Mouse (Mus musculus): ENCODE measurements around the gene Zfp383.
"Not testable (repeated sequence)": the region's sequence is repeated elsewhere in the genome, so short reads cannot be mapped to it uniquely, and the experiment has no call there.

Gene Zfp383

DNA sequence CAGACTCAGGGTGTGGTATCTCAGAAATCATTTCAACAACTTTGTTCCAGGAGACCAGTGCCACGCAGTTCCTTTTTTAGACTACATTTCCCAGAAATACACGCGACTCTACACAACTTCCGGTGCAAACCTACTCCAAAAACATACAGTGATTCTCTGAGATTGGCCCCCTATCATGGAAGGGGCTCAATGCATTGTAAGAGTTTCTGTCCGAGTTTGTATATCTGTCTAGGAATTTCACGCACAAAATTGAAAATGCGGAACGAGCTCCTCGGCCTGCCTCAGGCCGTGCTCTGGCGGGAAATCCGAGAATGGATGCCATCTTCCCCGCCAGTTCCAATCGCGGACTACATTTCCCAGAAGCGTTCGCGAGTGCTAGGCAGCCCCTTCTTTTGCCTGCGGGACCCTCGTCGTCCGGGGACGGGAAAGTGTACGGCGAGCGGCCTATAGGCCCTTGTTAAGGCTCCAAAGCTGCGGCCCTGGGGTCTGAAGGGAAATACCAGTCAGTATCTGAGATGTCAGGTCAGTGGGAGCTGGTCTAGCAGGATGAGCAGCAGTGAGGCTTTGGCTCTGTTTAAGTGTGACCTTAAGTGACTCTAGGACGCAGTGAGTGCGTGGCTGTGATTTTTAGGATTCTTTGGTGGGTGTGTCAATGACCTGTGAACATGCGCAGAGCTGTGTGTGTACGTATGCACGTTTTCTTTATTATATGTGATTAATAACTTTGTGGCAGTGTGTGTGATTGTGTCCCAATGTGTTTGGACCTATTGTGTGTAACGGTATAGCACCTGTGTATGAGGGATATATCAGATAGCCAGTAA lies at the start of gene Zfp383:
Zfp383 (plus strand) TSS at position 94 of the 821 bp plus-strand sequence.
- DNase-seq (ENCODE audit: low read depth, low spot score) = peak; percentile 89

DNA sequence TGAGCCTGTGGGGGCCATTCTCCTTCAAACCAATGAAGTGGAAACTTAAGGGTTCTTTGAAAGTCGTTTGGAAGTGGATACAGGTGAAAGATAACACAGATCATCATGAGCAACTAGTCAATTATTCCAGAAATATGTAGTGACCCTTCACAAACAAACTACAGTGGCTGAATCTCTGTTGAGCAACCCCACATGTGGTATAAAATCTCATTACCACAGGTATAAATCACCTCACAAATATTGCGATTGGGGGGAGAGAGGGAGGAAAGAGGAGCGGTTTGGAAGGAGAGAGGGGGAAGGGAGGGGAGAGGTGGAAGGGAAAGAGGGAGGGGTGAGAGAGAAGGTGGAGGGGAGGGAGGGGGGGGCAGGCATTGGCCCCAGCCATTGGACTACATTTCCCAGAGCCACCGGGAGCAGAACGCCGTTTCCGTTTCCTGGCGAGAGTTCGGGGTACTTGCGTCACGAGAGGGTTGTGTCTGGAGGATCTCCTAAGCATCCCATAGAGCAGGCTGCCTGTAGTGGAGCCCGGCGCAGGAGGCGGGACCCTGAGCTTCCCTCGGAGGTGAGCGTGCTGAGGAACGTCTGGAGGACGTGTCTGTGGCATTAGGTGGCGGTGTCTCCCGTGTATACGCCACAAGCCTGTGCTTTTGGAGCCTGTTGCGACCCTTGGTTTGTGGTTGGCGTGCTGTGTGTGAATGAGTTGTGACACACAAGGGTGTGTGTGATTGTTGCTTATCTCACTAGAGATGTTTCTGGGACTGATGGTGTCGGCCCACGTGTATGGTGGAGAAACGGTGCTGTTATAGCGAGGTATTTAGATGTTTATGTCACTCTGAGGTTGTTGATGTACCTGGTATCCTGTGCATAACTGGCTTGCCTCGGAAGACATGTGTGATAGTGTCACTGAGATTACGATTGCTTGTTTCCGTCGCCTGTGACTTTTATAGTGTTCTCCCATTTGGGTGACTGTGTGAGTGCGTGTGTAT lies 48.2 kb upstream of the Zfp383 start, which contains the start of gene Zfp420:
Zfp420 (plus strand) TSS at position 448 of the 986 bp plus-strand sequence.
- DNase-seq (ENCODE audit: low read depth, low spot score) = peak; percentile 89

DNA sequence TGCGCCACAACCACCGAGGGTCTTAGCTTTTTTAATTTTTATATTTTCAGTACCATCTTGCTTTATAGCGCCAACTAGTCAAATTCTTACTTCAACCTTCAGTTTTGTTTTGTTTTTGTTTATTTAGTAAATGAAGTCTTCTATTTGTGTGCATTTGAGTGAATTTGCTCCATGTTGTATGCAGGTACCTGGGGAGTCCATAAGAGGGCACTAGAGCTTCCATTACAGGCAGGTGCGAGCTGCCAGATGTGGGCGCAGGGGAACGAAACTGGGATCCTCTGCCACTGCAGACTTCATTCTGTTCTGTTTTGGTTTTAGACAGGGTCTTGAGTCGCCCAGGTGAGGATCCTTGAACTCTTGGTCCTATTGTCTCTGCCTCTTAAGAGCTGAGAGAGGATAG lies 46.4 kb upstream of the Zfp383 start:
- no peak for DNase-seq (ENCODE audit: low read depth, low spot score)

- DNase-seq (ENCODE audit: low read depth, low spot score) = no peak
These were observed 33.8 kb upstream of the Zfp383 start for GRCm38 (mm10) chr7:29874256-29874655.

- not testable (repeated sequence) for DNase-seq (ENCODE audit: low read depth, low spot score)
These were observed 30.5 kb upstream of the Zfp383 start for GRCm38 (mm10) chr7:29877561-29877960.

- no peak for DNase-seq (ENCODE audit: low read depth, low spot score)
These were observed 28.0 kb upstream of the Zfp383 start for GRCm38 (mm10) chr7:29880056-29880455.

DNA sequence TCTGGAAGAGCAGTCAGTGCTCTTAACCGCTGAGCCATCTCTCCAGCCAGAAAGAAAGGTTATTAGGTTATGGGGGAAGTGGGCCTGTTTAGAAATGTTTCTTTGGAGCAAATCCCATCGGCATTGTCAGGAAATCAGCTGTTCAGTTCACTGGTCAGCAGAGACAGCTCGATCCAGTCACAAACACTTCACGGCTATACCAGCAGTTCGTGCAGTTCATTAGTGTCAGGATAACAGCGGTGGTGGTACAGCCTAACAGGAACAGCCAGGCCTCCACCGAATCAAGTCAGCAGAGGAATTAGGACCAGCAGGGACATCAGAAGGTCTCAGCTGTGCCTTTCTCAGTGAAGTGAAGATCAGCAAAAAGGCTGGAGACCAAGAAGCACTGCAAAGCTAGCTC lies 27.1 kb upstream of the Zfp383 start:
- DNase-seq (ENCODE audit: low read depth, low spot score) = no peak

GRCm38 (mm10) chr7:29890501-29890900 lies 17.5 kb upstream of the Zfp383 start:
- no peak for DNase-seq (ENCODE audit: low read depth, low spot score)

- DNase-seq (ENCODE audit: low read depth, low spot score) = no peak
These were observed 15.3 kb upstream of the Zfp383 start for GRCm38 (mm10) chr7:29892756-29893155.

DNA sequence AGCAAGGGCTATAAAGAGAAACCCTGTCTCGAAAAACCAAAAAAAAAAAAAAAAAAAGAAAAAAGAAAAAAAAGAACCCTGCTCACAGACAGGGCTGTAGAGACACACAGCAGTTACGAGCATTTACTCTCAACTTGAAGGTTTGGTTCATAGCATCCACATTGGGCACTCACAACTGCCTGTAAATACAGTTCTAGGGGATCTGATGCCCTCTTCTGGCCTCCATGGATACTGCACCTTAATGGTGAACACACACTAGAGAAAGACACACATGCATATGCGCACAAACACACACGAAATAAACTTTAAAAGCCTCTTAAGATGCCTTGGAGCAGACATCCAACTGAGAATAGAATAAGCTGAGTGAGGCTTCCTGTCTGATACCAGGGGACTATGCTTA lies 9.7 kb upstream of the Zfp383 start:
- DNase-seq (ENCODE audit: low read depth, low spot score) = no peak

DNA sequence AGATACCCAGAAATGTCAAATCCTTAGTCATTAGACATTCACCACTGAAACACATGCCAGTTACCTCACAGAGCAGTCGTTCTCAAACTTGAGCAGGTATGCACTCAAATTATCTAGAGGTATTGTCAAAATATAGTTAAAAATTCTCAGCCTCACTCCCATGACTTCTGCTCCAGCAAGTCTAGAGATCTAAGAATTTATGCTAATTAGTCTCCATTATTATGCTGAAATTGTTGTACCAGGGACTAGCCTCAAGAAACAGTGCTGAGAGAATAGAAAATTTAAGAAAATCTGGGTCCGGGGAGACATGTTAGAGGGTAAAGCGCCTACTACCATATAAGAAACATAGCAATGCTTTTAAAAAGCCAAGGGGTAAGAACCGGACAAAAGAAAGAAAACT lies 3.9 kb upstream of the Zfp383 start:
- DNase-seq (ENCODE audit: low read depth, low spot score) = no peak

- peak; percentile 86 for DNase-seq (ENCODE audit: low read depth, low spot score)
These were observed 1.9 kb upstream of the Zfp383 start, which contains the start of gene Zfp27 for GRCm38 (mm10) chr7:29905966-29906681. Zfp27 (minus strand) TSS chr7:29906572.

DNA sequence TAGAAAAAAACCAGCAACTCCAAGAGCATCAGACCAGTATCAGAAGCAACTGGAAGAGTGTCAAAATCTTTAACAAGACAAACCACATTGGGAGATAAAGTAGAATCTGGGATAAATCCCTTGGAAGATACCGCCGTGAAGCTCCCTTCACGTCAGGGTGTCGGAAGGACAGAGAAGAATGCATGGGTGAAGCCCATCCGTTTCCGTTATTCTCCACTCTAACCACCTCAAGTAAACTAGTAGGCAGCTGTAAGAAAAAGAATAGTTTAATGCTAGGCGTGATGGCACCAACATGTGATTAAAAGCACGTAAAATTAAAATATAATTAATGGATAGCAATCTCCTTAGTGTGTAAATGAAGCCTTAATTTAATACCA lies 1.4 kb upstream of the Zfp383 start:
- DNase-seq (ENCODE audit: low read depth, low spot score) = no peak

GRCm38 (mm10) chr7:29907206-29907605 lies 817 bp upstream of the Zfp383 start:
- no peak for DNase-seq (ENCODE audit: low read depth, low spot score)

GRCm38 (mm10) chr7:29910252-29910651 lies 2.2 kb downstream of the Zfp383 start:
- DNase-seq (ENCODE audit: low read depth, low spot score) = no peak

- no peak for DNase-seq (ENCODE audit: low read depth, low spot score)
These were observed 4.1 kb downstream of the Zfp383 start for GRCm38 (mm10) chr7:29912172-29912571.

GRCm38 (mm10) chr7:29917371-29918061 lies 9.5 kb downstream of the Zfp383 start:
- no peak for DNase-seq (ENCODE audit: low read depth, low spot score)

DNA sequence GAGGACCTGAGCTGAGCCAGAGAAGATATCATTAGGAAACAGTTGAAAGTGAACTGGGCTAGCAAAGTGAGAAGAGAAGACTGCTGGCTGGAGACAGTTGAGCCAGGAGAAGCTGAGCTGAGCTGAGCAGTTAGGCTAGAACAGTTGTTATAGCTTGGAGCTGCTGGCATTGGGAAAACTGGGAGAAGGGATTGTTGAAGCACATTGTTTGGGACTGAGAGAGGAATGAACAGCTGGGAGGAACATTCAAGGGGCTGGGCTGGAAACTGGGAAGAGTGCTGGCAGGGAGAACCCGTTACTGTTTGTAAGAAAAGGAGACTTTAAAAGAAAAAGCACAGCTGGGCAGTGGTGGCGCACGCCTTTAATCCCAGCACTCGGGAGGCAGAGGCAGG lies 10.0 kb downstream of the Zfp383 start:
- DNase-seq (ENCODE audit: low read depth, low spot score) = no peak

DNA sequence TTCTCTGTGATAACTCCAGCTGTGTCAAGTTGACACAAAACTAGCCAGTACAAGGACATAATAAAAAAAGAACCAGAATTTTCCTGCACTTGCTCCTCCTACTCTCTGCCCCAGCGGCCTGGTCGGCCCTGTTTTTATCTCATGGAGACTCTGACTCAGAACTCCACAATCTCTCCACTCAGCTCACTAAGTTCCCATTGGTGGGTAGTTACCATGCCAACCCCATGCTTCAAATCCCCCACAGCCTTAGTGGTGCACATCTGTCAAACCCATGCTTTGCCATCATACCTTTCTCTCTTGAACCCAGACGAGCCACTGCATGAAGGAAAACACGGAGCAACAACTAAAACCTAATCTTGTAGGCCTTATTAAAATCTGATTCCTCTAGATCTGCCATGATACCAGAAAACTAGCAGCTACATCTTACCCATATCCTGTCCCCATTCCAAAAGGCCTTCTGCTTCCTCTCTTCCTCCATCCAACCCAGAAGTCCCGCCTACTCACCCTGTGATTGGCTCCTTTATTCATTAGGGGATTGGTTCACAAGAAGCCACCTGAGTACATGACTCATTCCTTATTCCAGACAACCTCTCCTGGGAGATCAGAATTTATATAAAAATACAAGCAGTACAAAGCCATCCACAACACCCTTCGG lies 13.5 kb downstream of the Zfp383 start:
- DNase-seq (ENCODE audit: low read depth, low spot score) = no peak

GRCm38 (mm10) chr7:29922780-29923179 lies 14.8 kb downstream of the Zfp383 start:
- DNase-seq (ENCODE audit: low read depth, low spot score) = no peak

GRCm38 (mm10) chr7:29938856-29939255 lies 30.8 kb downstream of the Zfp383 start:
- no peak for DNase-seq (ENCODE audit: low read depth, low spot score)
